Mouse (Mus musculus) spleen, postnatal 10 days (tissue): ENCODE measurements at regions not wholly inside any gene's neighbourhood (a gene's known extent, or its start where the extent isn't known, plus 50 kb on each side); places are given as distances from the start of the nearest gene placed in this dataset.
A peak's percentile ranks its signal among the peaks of the same experiment; 100 is the strongest.

ENCODE experiments used
- DNase-seq, 2 experiments: peaks; one replicate each; pipeline ENCODE4 v3.0.0; 2021 to 2022; ENCODE audit warnings: low spot score in 2 of 2

DNA sequence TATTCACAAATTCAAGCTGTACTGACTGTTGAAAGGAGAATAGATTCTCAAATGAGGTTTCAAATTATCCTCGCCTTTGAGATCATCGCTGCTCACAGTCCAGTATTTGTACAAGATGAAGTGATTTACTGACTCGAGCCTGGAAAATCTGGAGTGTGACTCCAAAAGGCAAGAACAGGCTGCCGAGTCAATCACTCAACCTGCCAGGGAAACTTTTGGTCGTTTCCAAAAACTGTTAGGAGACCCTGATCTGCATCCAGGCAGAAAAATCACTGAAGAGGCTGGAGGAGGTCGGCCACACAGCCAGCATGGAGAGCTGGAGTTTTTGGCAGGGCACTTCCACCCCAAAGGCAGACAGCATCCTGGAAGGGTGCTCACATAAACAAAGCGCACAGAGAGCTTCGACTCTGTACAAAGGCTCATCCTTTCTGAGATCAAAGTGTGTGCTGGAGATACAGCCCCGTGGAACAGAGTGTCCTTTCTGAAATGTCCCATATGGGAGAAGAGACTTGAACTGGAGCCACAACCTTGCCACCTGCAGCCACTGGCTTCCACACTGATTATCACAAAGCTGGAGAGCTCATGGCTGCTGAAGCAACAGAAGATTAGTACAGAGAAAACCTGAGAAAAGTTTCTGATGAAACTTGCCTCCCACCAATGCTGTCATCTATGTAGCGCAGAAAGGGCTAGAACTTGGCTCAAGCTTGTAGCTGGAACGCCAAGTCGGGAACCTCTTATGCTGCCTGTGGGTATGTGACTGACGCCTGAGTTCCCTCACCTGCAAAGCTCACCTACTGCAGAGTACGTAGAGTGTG is 355.5 kb upstream of the Npvf start:
- no peak for DNase-seq

DNA sequence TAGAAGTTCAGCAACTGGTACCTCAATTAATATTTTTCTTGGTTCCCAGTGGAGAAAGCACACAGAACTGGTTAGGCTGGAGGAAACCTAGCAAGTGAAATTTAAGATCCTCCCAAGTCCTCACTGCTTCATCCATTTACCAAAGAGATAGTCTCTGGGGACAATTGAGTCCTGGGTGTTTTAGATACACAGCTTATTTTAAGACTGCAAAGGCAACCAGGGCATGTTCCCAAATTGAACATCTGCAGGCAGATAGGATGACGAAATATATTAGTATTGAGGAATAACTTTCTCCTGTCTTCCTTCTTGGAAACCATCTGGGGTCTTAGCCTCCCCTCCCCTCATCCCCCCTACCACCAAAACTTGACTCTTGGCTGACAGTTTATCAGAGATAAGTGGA is 356.3 kb upstream of the Npvf start:
- DNase-seq: no peak

- no peak for DNase-seq
Observed at GRCm38 (mm10) chr6:51012086-51012830, 358.0 kb upstream of the Npvf start.

DNA sequence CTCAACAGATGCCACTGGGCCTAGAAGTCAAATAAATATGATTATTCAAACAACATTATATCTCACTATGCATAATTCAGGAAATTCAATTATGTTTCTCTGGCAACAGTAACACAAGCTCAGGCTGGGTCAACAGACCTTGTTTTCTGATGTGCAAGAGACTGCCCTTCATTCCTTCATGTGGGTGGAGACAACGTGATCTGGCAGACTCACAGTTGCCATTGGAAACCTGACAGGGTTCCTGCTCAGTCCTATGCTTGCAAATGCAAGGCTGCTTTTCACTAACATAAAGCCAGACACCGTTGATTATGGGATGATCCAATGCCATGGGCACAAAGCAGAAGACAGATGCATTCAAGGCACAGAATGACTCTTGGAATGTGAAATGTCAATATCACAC is 361.5 kb upstream of the Npvf start:
- DNase-seq: no peak

DNA sequence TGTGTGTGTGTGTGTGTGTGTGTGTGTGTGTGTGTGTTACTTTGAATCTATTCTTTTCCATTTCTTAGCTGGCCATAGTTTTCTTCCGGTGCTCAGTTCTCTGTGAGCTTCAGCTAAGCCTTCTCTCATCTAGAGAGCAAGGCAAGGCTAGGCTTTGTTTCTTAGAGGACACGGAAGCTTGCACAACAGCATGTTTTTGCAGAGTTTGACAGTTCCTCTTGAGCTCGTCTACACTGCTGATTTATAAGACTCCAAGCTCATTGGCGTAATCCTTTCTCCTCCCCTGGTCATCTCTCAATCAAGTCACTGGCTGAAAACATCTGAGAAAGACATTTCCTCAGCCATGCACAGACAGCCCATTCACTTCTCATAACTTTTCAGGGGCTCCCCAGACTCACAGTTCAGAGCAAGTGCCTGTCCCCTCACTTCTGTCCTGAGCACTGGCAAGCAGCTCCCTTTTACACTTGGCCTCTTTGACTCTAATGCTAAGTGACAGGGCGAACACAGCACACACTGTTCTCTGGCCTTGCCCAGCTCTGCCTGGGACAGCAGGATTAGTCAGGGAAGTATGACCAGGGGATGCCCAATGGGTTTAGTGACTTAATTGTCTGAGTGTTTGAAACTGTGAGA is 362.3 kb upstream of the Npvf start:
- no peak for DNase-seq

DNA sequence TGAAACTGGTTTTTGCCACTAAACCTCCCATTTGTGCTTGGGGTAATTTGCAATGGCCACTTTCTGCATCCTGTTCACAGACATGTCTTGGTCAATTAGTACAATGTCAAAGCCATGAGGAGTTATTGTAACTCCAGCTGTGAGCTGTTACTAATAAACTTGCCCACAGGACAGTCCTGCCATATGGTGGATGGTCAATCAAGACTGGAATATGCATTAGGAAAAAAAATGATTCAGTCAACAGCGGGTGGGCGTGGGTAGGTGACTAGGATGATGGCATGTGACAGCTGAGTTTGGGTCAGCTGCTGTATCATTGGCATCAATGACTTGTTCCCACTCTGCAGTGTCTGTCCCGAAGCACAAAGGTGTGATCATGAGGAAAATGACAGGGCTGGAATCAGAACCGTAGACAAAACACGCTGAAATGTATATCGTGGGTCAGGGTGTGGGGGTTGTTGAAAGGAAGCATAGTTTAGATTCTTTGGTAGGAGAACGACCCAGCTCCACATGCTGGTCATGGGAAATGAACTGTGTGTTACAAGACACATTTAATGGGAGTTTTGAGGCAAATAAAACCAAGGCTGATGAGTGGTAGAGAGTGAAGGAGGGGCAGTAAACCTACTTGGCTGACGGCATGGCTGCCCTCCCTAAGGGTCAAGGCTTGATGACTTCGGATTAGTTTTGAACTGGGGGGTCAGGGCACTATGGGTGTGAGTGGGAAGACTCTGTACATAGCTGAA is 363.2 kb upstream of the Npvf start:
- no peak for DNase-seq

- DNase-seq: no peak
Observed at GRCm38 (mm10) chr6:51021206-51021605, 367.0 kb upstream of the Npvf start.

DNA sequence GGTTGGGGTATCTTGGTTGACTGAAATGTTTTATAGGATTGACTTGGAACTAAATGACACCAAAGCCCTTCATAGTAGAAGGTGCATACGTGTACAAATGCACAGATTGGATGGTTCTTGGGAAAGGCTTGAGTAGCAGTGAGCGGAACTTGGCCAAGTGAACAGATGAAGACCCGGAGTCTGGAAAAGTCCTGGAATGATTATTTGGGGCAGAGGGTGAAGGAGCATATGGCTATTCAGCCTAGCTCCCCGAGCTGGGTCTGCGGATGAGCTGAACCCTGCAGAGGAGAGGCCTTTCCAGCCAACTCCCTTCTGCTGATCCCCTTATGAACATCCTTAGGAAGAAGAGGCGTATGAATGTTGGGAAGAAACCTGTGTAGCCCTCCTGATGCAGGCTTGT is 369.1 kb upstream of the Npvf start:
- no peak for DNase-seq

DNA sequence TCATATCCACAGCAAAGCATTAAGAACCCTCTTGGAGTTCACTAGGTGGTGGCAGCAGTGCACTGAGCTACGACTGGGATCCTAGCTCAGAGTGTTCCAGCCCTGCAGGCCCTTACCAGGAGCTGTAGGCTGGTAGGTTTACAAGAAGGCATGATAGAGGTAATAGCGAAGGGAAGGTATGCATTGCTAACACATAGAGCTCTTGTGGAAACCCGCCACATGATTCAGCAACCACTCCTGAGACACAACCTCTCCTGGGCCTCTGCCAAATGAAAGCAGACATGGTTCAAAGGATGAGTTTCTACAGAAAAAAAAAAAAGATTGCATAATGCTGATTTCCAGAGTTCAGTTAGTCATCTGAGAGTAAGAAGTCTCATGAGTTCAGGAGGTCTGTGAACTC is 370.5 kb upstream of the Npvf start:
- DNase-seq: no peak

DNA sequence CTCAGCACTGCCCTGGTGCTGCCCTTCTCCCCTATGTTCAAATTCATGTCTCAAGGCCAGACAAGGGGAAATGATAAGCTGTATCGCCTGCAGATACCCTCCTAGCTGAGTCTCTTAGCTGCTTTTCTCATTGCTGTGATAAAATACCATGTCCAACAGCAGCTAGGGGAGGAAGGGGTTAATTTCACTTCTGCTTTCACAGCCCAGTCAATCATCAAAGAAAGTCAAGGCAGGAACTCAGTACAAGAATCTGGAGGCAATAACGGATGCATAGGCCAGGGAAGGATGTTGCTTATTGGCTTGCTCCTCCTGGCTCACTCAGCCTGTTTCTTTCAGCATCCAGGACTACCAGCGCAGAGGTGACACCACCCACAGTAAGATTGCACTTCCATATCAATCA is 371.2 kb upstream of the Npvf start:
- DNase-seq: peak in 1 of 2 experiments; percentile 19

GRCm38 (mm10) chr6:51027296-51027695 is 373.1 kb upstream of the Npvf start:
- DNase-seq: no peak

DNA sequence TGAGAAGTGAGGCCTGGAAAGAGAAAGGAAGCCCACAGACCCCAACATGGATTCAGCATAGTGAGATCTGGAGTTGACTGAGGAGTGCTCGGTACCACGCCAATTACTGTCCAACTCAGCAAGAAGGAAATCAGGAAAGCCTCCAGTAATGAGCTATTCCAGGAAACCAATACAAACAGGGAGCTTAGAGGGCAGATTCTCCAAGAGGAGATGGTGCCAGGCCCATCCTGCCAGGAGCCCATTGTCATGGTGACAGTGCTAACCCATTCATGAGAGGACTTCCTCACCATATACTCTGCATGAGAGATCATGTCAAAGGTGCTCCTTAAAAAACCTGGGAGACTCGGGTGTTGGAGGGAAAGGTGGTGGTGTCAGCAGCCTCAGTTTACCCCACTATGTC is 375.3 kb upstream of the Npvf start:
- DNase-seq: no peak

GRCm38 (mm10) chr6:51029953-51030352 is 375.7 kb upstream of the Npvf start:
- DNase-seq: no peak

DNA sequence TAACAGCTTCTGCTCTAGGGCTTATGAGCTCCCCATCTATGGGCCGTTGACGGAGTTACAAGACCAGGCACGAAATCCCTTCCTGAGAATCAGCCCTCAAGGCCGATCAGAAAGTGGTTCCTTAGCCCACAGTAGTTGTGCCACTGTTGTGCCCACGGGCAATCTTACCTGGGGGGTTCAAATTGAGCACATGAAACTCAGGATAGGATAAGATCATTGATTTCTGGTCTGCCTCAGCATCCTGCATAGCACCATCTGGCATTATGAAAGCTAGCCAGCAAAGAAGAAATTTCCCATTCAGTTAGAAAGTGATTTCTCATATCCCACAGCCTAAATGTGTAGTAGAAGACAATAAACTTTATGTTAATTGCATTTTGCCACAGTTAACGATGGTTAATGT is 379.6 kb upstream of the Npvf start:
- no peak for DNase-seq

- no peak for DNase-seq
Observed at GRCm38 (mm10) chr6:51036074-51036473, 381.8 kb upstream of the Npvf start.

DNA sequence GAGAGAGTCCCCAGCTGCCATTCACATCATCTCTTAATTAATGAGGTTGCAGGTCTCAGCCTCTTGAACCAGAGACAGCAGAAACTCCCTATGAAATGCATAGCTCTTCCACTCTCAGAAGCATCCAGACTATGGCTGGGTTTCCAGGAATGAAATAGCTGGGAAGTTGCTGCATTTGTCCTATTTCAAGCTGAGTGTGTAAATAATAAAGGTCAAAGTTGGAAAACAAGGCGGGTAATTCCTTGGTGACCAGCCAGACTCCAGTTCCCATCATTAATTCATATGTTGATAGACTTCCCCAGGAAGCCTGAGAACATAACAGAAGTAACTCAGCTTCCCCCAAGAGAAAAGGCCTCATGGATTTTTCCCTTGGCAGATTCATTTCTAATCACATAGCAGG is 382.3 kb upstream of the Npvf start:
- no peak for DNase-seq

DNA sequence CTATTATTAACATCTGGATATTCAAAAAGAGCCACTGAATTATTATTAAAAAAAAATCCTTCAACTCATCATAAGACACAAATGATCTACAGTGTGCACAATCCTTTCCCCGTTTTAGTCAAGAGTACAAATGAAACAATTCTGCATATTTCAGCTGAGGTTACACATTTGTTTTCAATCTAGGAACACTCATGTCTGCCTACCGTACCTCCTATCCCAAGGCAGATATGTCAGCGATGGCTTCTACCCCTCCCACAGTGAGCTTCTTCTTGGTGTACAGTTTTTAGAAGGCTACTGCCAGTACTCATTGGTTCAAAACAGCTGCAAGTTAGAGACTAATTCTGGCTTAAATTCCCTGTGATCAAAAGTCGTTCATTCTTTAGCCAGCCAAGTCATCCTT is 382.7 kb upstream of the Npvf start:
- no peak for DNase-seq

GRCm38 (mm10) chr6:51039486-51040180 is 385.4 kb upstream of the Npvf start:
- no peak for DNase-seq

DNA sequence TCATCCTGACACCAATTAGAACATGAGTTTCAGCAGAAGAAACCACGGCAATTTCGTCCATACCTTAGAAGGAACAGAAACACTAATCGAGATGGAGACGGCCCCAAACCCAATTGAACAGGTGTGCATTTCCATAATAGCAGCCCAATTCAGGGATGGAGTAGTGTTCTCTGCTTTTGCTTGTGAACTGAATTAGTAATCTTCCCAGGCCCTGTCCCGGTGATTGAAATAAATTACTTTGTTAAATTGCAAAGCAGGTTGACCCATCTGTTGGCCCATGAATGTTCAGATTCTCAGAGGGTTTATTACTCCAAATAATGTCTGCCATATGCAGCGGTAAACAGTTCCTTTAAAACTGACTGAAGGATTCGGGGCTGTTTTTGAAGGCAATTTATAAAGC is 388.5 kb upstream of the Nfe2l3 start:
- no peak for DNase-seq

DNA sequence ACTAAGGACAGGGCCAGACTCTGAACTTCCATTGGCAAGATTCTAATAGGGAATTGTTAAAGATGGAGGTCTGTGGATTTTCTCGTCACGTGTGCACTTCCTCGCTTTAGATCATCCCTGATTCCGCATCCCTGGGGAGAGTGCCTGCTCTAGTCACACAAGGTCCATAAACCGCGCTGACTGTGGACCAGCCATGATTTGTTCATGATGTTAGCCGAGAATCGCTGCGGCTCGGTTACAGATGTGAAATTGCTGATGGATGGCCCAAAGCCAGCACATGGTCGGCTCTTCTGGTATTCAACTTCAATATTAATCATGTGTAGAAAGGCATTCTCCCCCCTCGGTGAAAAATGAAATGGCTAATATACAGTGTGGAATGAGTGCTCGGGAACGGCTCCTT is 387.6 kb upstream of the Nfe2l3 start:
- no peak for DNase-seq

GRCm38 (mm10) chr6:51052451-51052921 is 380.0 kb upstream of the Nfe2l3 start:
- DNase-seq: no peak
